Mouse (Mus musculus): ENCODE results near the gene Epha8. TPM values are rescaled to one million over a fixed set of nuclear protein-coding genes. Genes with fewer than 3 reads are reported as not detected.

Gene Epha8
- polyA plus RNA-seq, 1 experiment from 2014 or later, result 0.21 TPM

DNA sequence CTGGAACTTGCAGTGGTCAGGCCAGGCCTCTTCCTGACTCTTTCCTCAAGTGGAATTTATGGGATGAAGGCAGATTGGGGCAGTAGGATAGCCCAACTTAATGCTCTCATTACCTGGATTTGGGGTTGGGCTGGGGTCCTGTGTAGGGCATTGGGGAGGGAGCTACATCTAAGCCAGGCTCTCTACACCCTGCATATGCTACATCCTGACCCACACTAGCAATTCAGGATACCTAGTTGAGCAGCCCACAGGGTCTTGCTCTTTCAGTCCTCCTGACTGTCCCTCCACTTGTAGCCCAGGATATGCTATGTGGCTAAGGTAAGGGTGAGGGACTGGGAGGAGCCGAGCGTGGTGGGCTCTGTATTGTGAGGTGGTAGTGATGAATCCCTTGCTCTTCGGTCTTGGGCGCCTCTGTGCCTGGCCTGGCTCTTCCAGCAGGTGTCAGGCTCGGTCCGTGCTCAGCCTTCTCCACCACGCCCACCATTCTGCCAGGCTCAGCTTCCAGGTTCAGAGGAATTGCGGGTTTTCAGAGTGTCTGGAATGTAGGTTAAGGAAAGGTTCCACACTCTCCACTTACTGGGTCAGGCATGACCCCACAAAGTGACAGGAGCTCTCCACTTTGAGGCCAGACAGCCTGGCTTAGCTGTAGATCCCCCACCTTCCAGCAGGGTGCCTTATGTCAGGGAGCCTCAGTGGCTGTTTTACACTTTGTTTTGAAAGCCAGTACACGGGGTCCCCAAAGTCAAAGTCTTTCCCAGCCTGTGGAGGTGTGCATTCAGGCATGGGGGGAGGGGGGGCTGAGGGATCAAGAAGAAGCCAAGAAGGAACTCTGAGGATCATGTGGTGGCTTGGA, 62.7 kb downstream of the Epha8 start:
- no peak overlapping the region for H3K9ac ChIP-seq (ENCODE audit: low read depth, low read length)
- H3K4me2 ChIP-seq, result no peak overlapping the region
- DNase-seq (ENCODE audit: low spot score) (no peak), ATAC-seq (replicated peaks; ENCODE audit: low FRiP score) (no peak)
- no peaks in the 10 kb centered on the region for H3K36me3 ChIP-seq (ENCODE audit: control insufficient read depth, insufficient read depth, low read length)
- H3K27me3 ChIP-seq (replicated peaks; ENCODE audit: control insufficient read depth, insufficient read depth, low read length), result peaks cover 27% of the 10 kb centered on the region
- no peaks in the 10 kb centered on the region for H3K4me1 ChIP-seq (replicated peaks; ENCODE audit: control insufficient read depth, insufficient read depth, low read length)
- H3K4me3 ChIP-seq (ENCODE audit: low read depth, low read length), result no peak overlapping the region
- no peaks in the 10 kb centered on the region for H3K9me3 ChIP-seq (ENCODE audit: control insufficient read depth, low read length)
- no peak overlapping the region for H3K27ac ChIP-seq (ENCODE audit: low read depth, low read length)
- 6% methylated on average over 9 of the region's 9 CpGs for WGBS

DNA sequence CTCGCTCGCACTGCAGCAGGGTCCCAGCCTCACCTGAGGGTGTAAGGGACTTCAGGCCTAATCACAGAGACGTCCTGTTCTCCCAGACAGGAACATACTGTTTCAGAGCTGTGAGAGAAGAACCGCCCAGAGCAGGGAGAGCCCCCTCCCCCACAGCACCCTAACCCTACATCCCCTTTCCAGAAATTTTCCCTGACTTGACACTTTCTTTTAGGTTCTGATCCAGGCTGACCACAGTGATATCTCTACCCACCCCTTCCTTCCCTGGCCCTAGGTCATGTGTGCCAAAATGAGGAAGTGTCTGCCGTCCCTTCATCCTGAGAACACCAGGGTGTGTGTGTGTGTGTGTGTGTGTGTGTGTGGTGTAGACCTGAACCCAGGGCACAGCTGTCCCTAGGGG, 63.8 kb downstream of the Epha8 start, which contains the start of gene C1qc:
Gene C1qc (minus strand): TSS at position 255 of the 400 bp plus-strand sequence.
- Histone ChIP-seq H3K27ac (ENCODE audit: low read depth, low read length) (no peak within 1 kb of the TSS), H3K27me3 (replicated peaks; ENCODE audit: control insufficient read depth, insufficient read depth, low read length) (peaks cover 25% of the 10 kb centered on the region), H3K4me1 (replicated peaks; ENCODE audit: control insufficient read depth, insufficient read depth, low read length) (no peaks in the 10 kb centered on the region), H3K4me2 (no peak within 1 kb of the TSS), H3K36me3 (ENCODE audit: control insufficient read depth, insufficient read depth, low read length) (no peaks in the 10 kb centered on the region), H3K9ac (ENCODE audit: low read depth, low read length) (no peak within 1 kb of the TSS), H3K9me3 (ENCODE audit: control insufficient read depth, low read length) (no peaks in the 10 kb centered on the region), H3K4me3 (ENCODE audit: low read depth, low read length) (no peak within 1 kb of the TSS)
- WGBS, result 35% methylated on average over 5 of the region's 5 CpGs
- ATAC-seq (replicated peaks; ENCODE audit: low FRiP score), result no peak
- no peak for DNase-seq (ENCODE audit: low spot score)

DNA sequence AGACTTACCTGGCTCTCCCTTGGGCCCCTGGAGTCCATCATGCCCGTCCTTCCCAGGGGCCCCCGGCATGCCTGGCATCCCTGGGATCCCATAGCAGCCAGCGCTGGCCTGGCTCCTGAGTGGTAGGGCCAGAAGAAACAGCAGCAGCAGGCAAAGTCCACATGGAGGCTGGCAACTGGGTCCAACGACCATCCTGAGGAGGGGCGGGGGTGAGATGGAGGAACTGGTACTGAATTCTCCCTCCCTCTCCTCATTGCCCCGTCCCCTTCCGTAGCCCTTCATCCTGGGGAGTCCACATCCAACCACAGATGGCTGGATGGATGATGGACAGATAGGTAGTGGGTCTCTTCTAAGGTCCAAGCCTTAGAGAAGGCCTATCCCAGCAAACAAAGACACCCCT, 64.2 kb downstream of the Epha8 start:
- Histone ChIP-seq H3K27me3 (replicated peaks; ENCODE audit: control insufficient read depth, insufficient read depth, low read length) (peaks cover 22% of the 10 kb centered on the region), H3K36me3 (ENCODE audit: control insufficient read depth, insufficient read depth, low read length) (no peaks in the 10 kb centered on the region), H3K27ac (ENCODE audit: low read depth, low read length) (no peak overlapping the region), H3K4me3 (ENCODE audit: low read depth, low read length) (no peak overlapping the region), H3K4me1 (replicated peaks; ENCODE audit: control insufficient read depth, insufficient read depth, low read length) (no peaks in the 10 kb centered on the region), H3K9ac (ENCODE audit: low read depth, low read length) (no peak overlapping the region), H3K9me3 (ENCODE audit: control insufficient read depth, low read length) (no peaks in the 10 kb centered on the region), H3K4me2 (no peak overlapping the region)
- 57% methylated on average over 7 of the region's 7 CpGs for WGBS
- DNase-seq (ENCODE audit: low spot score) (no peak), ATAC-seq (replicated peaks; ENCODE audit: low FRiP score) (no peak)

GRCm38 (mm10) chr4:136891115-136891514, 65.5 kb downstream of the Epha8 start:
- 66% methylated on average over 4 of the region's 4 CpGs for whole genome bisulfite sequencing
- peaks cover 17% of the 10 kb centered on the region for H3K27me3 ChIP-seq (replicated peaks; ENCODE audit: control insufficient read depth, insufficient read depth, low read length)

DNA sequence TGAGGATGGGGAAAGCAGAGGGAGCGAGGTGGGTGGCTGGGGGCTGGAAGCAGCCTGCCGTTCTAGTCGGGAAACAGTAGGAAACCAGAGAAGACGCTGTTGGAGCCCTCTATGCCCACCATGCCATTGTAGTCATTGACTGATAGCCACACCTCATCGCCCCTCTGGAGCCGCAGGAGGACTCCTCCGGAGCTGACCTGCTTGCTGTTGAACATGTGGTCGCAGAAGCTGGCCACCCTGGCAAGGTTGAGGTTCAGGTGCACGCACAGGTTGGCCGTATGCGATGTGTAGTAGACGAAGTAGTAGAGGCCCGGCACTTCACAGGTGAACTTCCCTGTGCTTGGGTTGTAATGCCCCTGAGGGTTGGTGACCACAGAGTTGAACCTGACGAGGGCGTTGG, 66.6 kb downstream of the Epha8 start:
- ATAC-seq (replicated peaks; ENCODE audit: low FRiP score) (no peak), DNase-seq (ENCODE audit: low spot score) (no peak)
- H3K4me2 ChIP-seq, result no peak overlapping the region
- no peaks in the 10 kb centered on the region for H3K9me3 ChIP-seq (ENCODE audit: control insufficient read depth, low read length)
- H3K27me3 ChIP-seq (replicated peaks; ENCODE audit: control insufficient read depth, insufficient read depth, low read length), result peaks cover 9% of the 10 kb centered on the region
- H3K27ac ChIP-seq (ENCODE audit: low read depth, low read length), result no peak overlapping the region
- no peaks in the 10 kb centered on the region for H3K4me1 ChIP-seq (replicated peaks; ENCODE audit: control insufficient read depth, insufficient read depth, low read length)
- H3K36me3 ChIP-seq (ENCODE audit: control insufficient read depth, insufficient read depth, low read length), result no peaks in the 10 kb centered on the region
- 82% methylated on average over 15 of the region's 15 CpGs for WGBS
- no peak overlapping the region for H3K9ac ChIP-seq (ENCODE audit: low read depth, low read length)
- H3K4me3 ChIP-seq (ENCODE audit: low read depth, low read length), result no peak overlapping the region

More at GRCm38 (mm10) chr4:136891115-136891514, 65.5 kb downstream of the Epha8 start:
- H3K4me1 ChIP-seq (replicated peaks; ENCODE audit: control insufficient read depth, insufficient read depth, low read length), result no peaks in the 10 kb centered on the region
- H3K4me3 ChIP-seq (ENCODE audit: low read depth, low read length), result no peak overlapping the region
- ATAC-seq (replicated peaks; ENCODE audit: low FRiP score), result no peak
- no peak overlapping the region for H3K27ac ChIP-seq (ENCODE audit: low read depth, low read length)
- H3K4me2 ChIP-seq, result no peak overlapping the region
- H3K9ac ChIP-seq (ENCODE audit: low read depth, low read length), result no peak overlapping the region
- no peaks in the 10 kb centered on the region for H3K36me3 ChIP-seq (ENCODE audit: control insufficient read depth, insufficient read depth, low read length)
- DNase-seq (ENCODE audit: low spot score), result no peak
- no peaks in the 10 kb centered on the region for H3K9me3 ChIP-seq (ENCODE audit: control insufficient read depth, low read length)

GRCm38 (mm10) chr4:136887714-136888113, 68.9 kb downstream of the Epha8 start:
- no peak for ATAC-seq (replicated peaks; ENCODE audit: low FRiP score)
- H3K9ac ChIP-seq (ENCODE audit: low read depth, low read length), result no peak overlapping the region
- WGBS, result 61% methylated on average over 5 of the region's 5 CpGs
- DNase-seq (ENCODE audit: low spot score), result no peak
- no peaks in the 10 kb centered on the region for H3K36me3 ChIP-seq (ENCODE audit: control insufficient read depth, insufficient read depth, low read length)
- H3K4me2 ChIP-seq, result no peak overlapping the region
- H3K9me3 ChIP-seq (ENCODE audit: control insufficient read depth, low read length), result no peaks in the 10 kb centered on the region
- no peak overlapping the region for H3K27ac ChIP-seq (ENCODE audit: low read depth, low read length)
- no peak overlapping the region for H3K4me3 ChIP-seq (ENCODE audit: low read depth, low read length)
- no peaks in the 10 kb centered on the region for H3K27me3 ChIP-seq (replicated peaks; ENCODE audit: control insufficient read depth, insufficient read depth, low read length)
- no peaks in the 10 kb centered on the region for H3K4me1 ChIP-seq (replicated peaks; ENCODE audit: control insufficient read depth, insufficient read depth, low read length)

- H3K36me3 ChIP-seq (ENCODE audit: control insufficient read depth, insufficient read depth, low read length), result no peaks in the 10 kb centered on the region
- 59% methylated on average over 7 of the region's 7 CpGs for WGBS
- no peak for ATAC-seq (replicated peaks; ENCODE audit: low FRiP score)
- H3K9ac ChIP-seq (ENCODE audit: low read depth, low read length), result no peak within 1 kb of the TSS
- DNase-seq (ENCODE audit: low spot score), result no peak
- no peak within 1 kb of the TSS for H3K4me2 ChIP-seq
- no peaks in the 10 kb centered on the region for H3K9me3 ChIP-seq (ENCODE audit: control insufficient read depth, low read length)
- no peaks in the 10 kb centered on the region for H3K4me1 ChIP-seq (replicated peaks; ENCODE audit: control insufficient read depth, insufficient read depth, low read length)
- H3K27me3 ChIP-seq (replicated peaks; ENCODE audit: control insufficient read depth, insufficient read depth, low read length), result no peaks in the 10 kb centered on the region
- no peak within 1 kb of the TSS for H3K27ac ChIP-seq (ENCODE audit: low read depth, low read length)
- 0 out of 2 replicates have a peak within 1 kb of the TSS, but pooled peaks have one; percentile 7 for H3K4me3 ChIP-seq (ENCODE audit: low read depth, low read length)
Measured at GRCm38 (mm10) chr4:136886101-136886500, 70.5 kb downstream of the Epha8 start, which contains the start of gene C1qb. TSS of gene C1qb (minus strand) at chr4:136886187.

Measured in liver, embryonic 11.5 days (tissue).